In genomic region chr14:120352136-120352843, GRCm38 (mm10) we compare ENCODE assay signal across 11 mouse cellular contexts.
DNase-seq lines count a peak whose midpoint lies in the region; ATAC-seq and TF ChIP-seq lines count a peak whose summit lies in the region.
"Had no signal": no experiment of that assay in that cellular context is flagged by ENCODE, and none has a peak within 500 bp of the region (broad histone marks: within the 10 kb centered on the region; RNA-seq: fewer than 3 reads in every experiment).

No protein-coding gene starts in this region.

- no peaks in the 10 kb centered on the region for H3K27me3 ChIP-seq in intestine, embryonic 14.5 days (replicated peaks; ENCODE audit: control insufficient read depth, insufficient read depth, low read length)
- H3K27me3 ChIP-seq in intestine, embryonic 16.5 days (replicated peaks; ENCODE audit: control insufficient read depth, insufficient read depth, low read length): no peaks in the 10 kb centered on the region
- H3K27me3 ChIP-seq in spleen, adult 2 months (ENCODE audit: control insufficient read depth, insufficient read depth, low read length): no peaks in the 10 kb centered on the region
- no peaks in the 10 kb centered on the region for H3K27me3 ChIP-seq in intestine, postnatal 0 days (replicated peaks; ENCODE audit: control insufficient read depth, insufficient read depth, low read length)
- no peaks in the 10 kb centered on the region for H3K27me3 ChIP-seq in stomach, embryonic 16.5 days (ENCODE audit: control insufficient read depth, insufficient read depth, low read length)

- TF ChIP-seq CTCF in spleen, adult 2 months (IDR thresholded peaks at IDR 0.05; ENCODE audit: extremely low read depth, insufficient read depth, insufficient read length, insufficient replicate concordance): no peak
- 0 out of 2 replicates have a peak, but pooled peaks have one; percentile 13 for TF ChIP-seq CTCF in intestine, postnatal 0 days (IDR thresholded peaks at IDR 0.05; ENCODE audit: low read depth)

- no peak for DNase-seq in intestine, embryonic 14.5 days (ENCODE audit: low spot score)
- DNase-seq in spleen, adult 2 months (ENCODE audit: low read depth in 1 of 2, low spot score in 2 of 2): no peak
- no peak for DNase-seq in spleen, postnatal 4 days (ENCODE audit: low spot score in 2 of 2)
- DNase-seq in right cerebral cortex, adult 2 months (ENCODE audit: low spot score in 2 of 2): no peak
- DNase-seq: cerebellum, postnatal 36 days; gastrocnemius, postnatal 25 days; kidney, postnatal 10 days; retina, postnatal 1 day had no signal

- H3K27ac ChIP-seq in intestine, embryonic 14.5 days (ENCODE audit: low read depth): peak overlapping the region; percentile 7; the same call in 1 of the 2 replicates
- H3K27ac ChIP-seq in intestine, embryonic 16.5 days (ENCODE audit: low read length): no peak overlapping the region
- peak overlapping the region; percentile 40 for H3K27ac ChIP-seq in spleen, adult 2 months (ENCODE audit: insufficient read depth, low read length)
- H3K27ac ChIP-seq in intestine, postnatal 0 days (ENCODE audit: low read depth, low read length): no peak overlapping the region
- H3K27ac ChIP-seq in stomach, embryonic 16.5 days (ENCODE audit: low read length): peak overlapping the region; percentile 69

- WGBS in intestine, embryonic 14.5 days: 52% methylated on average over 14 of the region's 14 CpGs
- 49% methylated on average over 14 of the region's 14 CpGs for WGBS in intestine, embryonic 16.5 days
- WGBS in spleen, adult 2 months: 50% methylated on average over 14 of the region's 14 CpGs
- 35% methylated on average over 14 of the region's 14 CpGs for WGBS in intestine, postnatal 0 days
- WGBS in stomach, embryonic 16.5 days: 44% methylated on average over 14 of the region's 14 CpGs

- H3K4me3 ChIP-seq in intestine, embryonic 14.5 days (ENCODE audit: low read depth, low read length): no peak overlapping the region
- H3K4me3 ChIP-seq in intestine, embryonic 16.5 days (ENCODE audit: low read length): no peak overlapping the region
- no peak overlapping the region for H3K4me3 ChIP-seq in spleen, adult 2 months (ENCODE audit: extremely low read depth, insufficient read depth, insufficient read length)
- no peak overlapping the region for H3K4me3 ChIP-seq in intestine, postnatal 0 days (ENCODE audit: low read depth, low read length)
- no peak overlapping the region for H3K4me3 ChIP-seq in stomach, embryonic 16.5 days (replicated peaks; ENCODE audit: low read length)

- ATAC-seq in intestine, embryonic 14.5 days (replicated peaks; ENCODE audit: low FRiP score, low TSS enrichment, low read depth): no peak
- no peak for ATAC-seq in intestine, embryonic 16.5 days
- no peak for ATAC-seq in intestine, postnatal 0 days
- no peak for ATAC-seq in stomach, embryonic 16.5 days (ENCODE audit: insufficient read depth, low FRiP score)

- no peaks in the 10 kb centered on the region for H3K9me3 ChIP-seq in intestine, embryonic 14.5 days (ENCODE audit: control insufficient read depth, low read length)
- H3K9me3 ChIP-seq in intestine, embryonic 16.5 days (ENCODE audit: control insufficient read depth, low read length): no peaks in the 10 kb centered on the region
- H3K9me3 ChIP-seq in intestine, postnatal 0 days (ENCODE audit: control insufficient read depth): no peaks in the 10 kb centered on the region
- peaks cover 2% of the 10 kb centered on the region; the same call in 1 of the 2 replicates for H3K9me3 ChIP-seq in stomach, embryonic 16.5 days (replicated peaks; ENCODE audit: control insufficient read depth, low read length)

- H3K36me3 ChIP-seq in intestine, embryonic 14.5 days (ENCODE audit: control insufficient read depth, insufficient read depth, low read length): 0 out of 2 replicates have a peak, but pooled peaks cover 6% of the 10 kb centered on the region
- H3K36me3 ChIP-seq in intestine, embryonic 16.5 days (ENCODE audit: control insufficient read depth, insufficient read depth, low read length): no peaks in the 10 kb centered on the region; the same call in 1 of the 2 replicates
- no peaks in the 10 kb centered on the region for H3K36me3 ChIP-seq in spleen, adult 2 months (ENCODE audit: control insufficient read depth, insufficient read depth, low read length)
- H3K36me3 ChIP-seq in intestine, postnatal 0 days (ENCODE audit: control insufficient read depth, insufficient read depth): peaks cover 23% of the 10 kb centered on the region; the same call in 1 of the 2 replicates
- peaks cover 5% of the 10 kb centered on the region; the same call in 1 of the 2 replicates for H3K36me3 ChIP-seq in stomach, embryonic 16.5 days (ENCODE audit: control insufficient read depth, insufficient read depth, low read length)

- no peak overlapping the region for H3K9ac ChIP-seq in intestine, embryonic 14.5 days (ENCODE audit: low read length)
- H3K9ac ChIP-seq in intestine, embryonic 16.5 days (ENCODE audit: low read depth, low read length): no peak overlapping the region
- H3K9ac ChIP-seq in intestine, postnatal 0 days (ENCODE audit: low read depth, low read length): 0 out of 2 replicates have a peak overlapping the region, but pooled peaks have one; percentile 7
- H3K9ac ChIP-seq in stomach, embryonic 16.5 days (ENCODE audit: low read length): no peak overlapping the region; the same call in 1 of the 2 replicates

- no peak for TF ChIP-seq POLR2A in spleen, adult 2 months (IDR thresholded peaks at IDR 0.05; ENCODE audit: low read depth, low read length)

- no peak overlapping the region for H3K4me2 ChIP-seq in intestine, embryonic 14.5 days (ENCODE audit: low read length)
- H3K4me2 ChIP-seq in intestine, embryonic 16.5 days (ENCODE audit: low read depth, low read length): no peak overlapping the region
- H3K4me2 ChIP-seq in intestine, postnatal 0 days (replicated peaks; ENCODE audit: low read depth): peak overlapping the region; percentile 27
- H3K4me2 ChIP-seq in stomach, embryonic 16.5 days (ENCODE audit: low read depth, low read length): no peak overlapping the region

- peaks cover 38% of the 10 kb centered on the region for H3K4me1 ChIP-seq in intestine, embryonic 14.5 days (replicated peaks; ENCODE audit: control insufficient read depth, insufficient read depth, low read length)
- H3K4me1 ChIP-seq in intestine, embryonic 16.5 days (ENCODE audit: control insufficient read depth, insufficient read depth, low read length): peaks cover 38% of the 10 kb centered on the region
- H3K4me1 ChIP-seq in spleen, adult 2 months (ENCODE audit: control insufficient read depth, insufficient read depth, insufficient read length): peaks cover 7% of the 10 kb centered on the region
- H3K4me1 ChIP-seq in intestine, postnatal 0 days (replicated peaks; ENCODE audit: control insufficient read depth, insufficient read depth, low read length): 0 out of 2 replicates have a peak, but pooled peaks cover 7% of the 10 kb centered on the region
- peaks cover 42% of the 10 kb centered on the region for H3K4me1 ChIP-seq in stomach, embryonic 16.5 days (ENCODE audit: control insufficient read depth, insufficient read depth, low read length)

Comparison
In these comparisons a context has a peak if more than half of its experiments do, and no peak if none do; other contexts are left out.
1. H3K27ac ChIP-seq: peak in intestine, embryonic 14.5 days (single experiment), spleen, adult 2 months (single experiment) and stomach, embryonic 16.5 days (single experiment); none in intestine, embryonic 16.5 days (single experiment) and intestine, postnatal 0 days (single experiment).